ENCODE assay signal across 30 mouse cellular contexts in the genomic region with DNA sequence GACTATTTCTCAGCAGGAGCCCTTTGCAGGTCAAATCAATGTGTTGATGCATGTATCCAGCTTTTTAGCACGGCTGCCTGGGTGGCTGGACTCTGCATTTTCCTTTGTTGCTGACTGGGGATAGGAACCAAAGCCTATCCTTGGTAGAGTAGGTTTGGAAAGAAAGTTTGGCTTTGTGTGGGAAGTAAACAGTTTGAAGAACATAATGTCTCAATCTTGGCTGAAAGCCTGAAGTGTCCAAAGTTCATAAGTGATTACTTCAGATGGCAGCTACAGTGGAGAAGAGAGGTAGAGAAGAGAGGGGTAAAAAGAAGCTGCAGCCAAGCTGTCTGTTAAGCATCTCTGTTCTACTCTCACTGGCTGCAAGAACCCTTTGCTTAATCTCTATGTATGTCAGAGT. TPM values are rescaled to one million over a fixed set of nuclear protein-coding genes. Genes with fewer than 3 reads are reported as not detected.
"Had no signal": no experiment of that assay in that cellular context is flagged by ENCODE, and none has a peak within 500 bp of the region (broad histone marks: within the 10 kb centered on the region; RNA-seq: fewer than 3 reads in every experiment).

No protein-coding gene starts in this region.

- H3K9ac ChIP-seq: heart, embryonic 12.5 days; hindbrain, embryonic 12.5 days; hindbrain, embryonic 14.5 days; intestine, embryonic 15.5 days; limb, embryonic 13.5 days; limb, embryonic 15.5 days; liver, embryonic 12.5 days; liver, embryonic 14.5 days had no signal

- DNase-seq: gastrocnemius, adult 2 months; gastrocnemius, postnatal 10 days; gastrocnemius, postnatal 25 days; heart, adult 18-20 months; heart, postnatal 10 days; heart, postnatal 4 days; kidney, postnatal 14 days; layer of hippocampus, adult 9-11 months; layer of hippocampus, postnatal 36 days; left cerebral cortex, postnatal 4 days had no signal

- H3K36me3 ChIP-seq: heart, embryonic 10.5 days; heart, embryonic 12.5 days; hindbrain, embryonic 10.5 days; hindbrain, embryonic 12.5 days; intestine, embryonic 15.5 days; limb, embryonic 13.5 days; limb, embryonic 15.5 days; liver, embryonic 12.5 days had no signal

- H3K4me3 ChIP-seq: gastrocnemius, adult 2 months; heart, embryonic 10.5 days; heart, embryonic 12.5 days; hindbrain, embryonic 10.5 days; hindbrain, embryonic 12.5 days; intestine, embryonic 15.5 days; limb, embryonic 13.5 days; limb, embryonic 15.5 days; liver, embryonic 12.5 days had no signal

- ATAC-seq: forebrain, embryonic 16.5 days; hindbrain, embryonic 16.5 days; inflammation-experienced regulatory T-cells, adult 6 months; intestine, embryonic 15.5 days; intestine, postnatal 0 days; liver, embryonic 12.5 days had no signal

- H3K27ac ChIP-seq: gastrocnemius, adult 2 months; heart, embryonic 10.5 days; hindbrain, embryonic 10.5 days; hindbrain, embryonic 12.5 days; hindbrain, embryonic 14.5 days; intestine, embryonic 15.5 days; kidney, postnatal 0 days; limb, embryonic 13.5 days; limb, embryonic 15.5 days; liver, embryonic 12.5 days; liver, embryonic 14.5 days had no signal

- H3K9me3 ChIP-seq: heart, embryonic 10.5 days; intestine, embryonic 15.5 days had no signal

- H3K4me1 ChIP-seq: heart, embryonic 10.5 days; heart, embryonic 12.5 days; hindbrain, embryonic 10.5 days; hindbrain, embryonic 12.5 days; intestine, embryonic 15.5 days; limb, embryonic 13.5 days; limb, embryonic 15.5 days; liver, embryonic 12.5 days had no signal

- H3K27me3 ChIP-seq: heart, embryonic 12.5 days; hindbrain, embryonic 12.5 days; intestine, embryonic 15.5 days; limb, embryonic 13.5 days; limb, embryonic 15.5 days; liver, embryonic 12.5 days had no signal

- H3K4me2 ChIP-seq: heart, embryonic 12.5 days; hindbrain, embryonic 12.5 days; hindbrain, embryonic 14.5 days; intestine, embryonic 15.5 days; limb, embryonic 13.5 days; limb, embryonic 15.5 days; liver, embryonic 12.5 days had no signal

RNA-seq across cellular contexts. Expression of gene Aadacl4, which starts 1.1 kb away (rescaled TPM):
- polyA plus RNA-seq: forebrain, embryonic 16.5 days; frontal cortex, adult 2 months; heart, embryonic 10.5 days; heart, embryonic 12.5 days; heart, embryonic 14.5 days; heart, embryonic 16.5 days; hindbrain, embryonic 10.5 days; hindbrain, embryonic 12.5 days; hindbrain, embryonic 14.5 days; hindbrain, embryonic 16.5 days; inflammation-experienced regulatory T-cells, adult 6 months; intestine, embryonic 15.5 days; intestine, postnatal 0 days; kidney, postnatal 0 days; limb, embryonic 11.5 days; limb, embryonic 13.5 days; limb, embryonic 15.5 days; liver, embryonic 12.5 days; liver, embryonic 14.5 days; liver, embryonic 16.5 days had no signal

RNA-seq across cellular contexts. Expression of gene Gm13124, which starts 49.7 kb away (rescaled TPM):
- polyA plus RNA-seq: forebrain, embryonic 16.5 days; frontal cortex, adult 2 months; heart, embryonic 10.5 days; heart, embryonic 12.5 days; heart, embryonic 14.5 days; heart, embryonic 16.5 days; hindbrain, embryonic 10.5 days; hindbrain, embryonic 12.5 days; hindbrain, embryonic 14.5 days; hindbrain, embryonic 16.5 days; inflammation-experienced regulatory T-cells, adult 6 months; intestine, embryonic 15.5 days; intestine, postnatal 0 days; kidney, postnatal 0 days; limb, embryonic 11.5 days; limb, embryonic 13.5 days; limb, embryonic 15.5 days; liver, embryonic 12.5 days; liver, embryonic 14.5 days; liver, embryonic 16.5 days had no signal
